Mouse (Mus musculus) gastrocnemius, adult 8-10 months (tissue): ENCODE measurements around the gene Agps. TPM values are rescaled to one million over a fixed set of nuclear protein-coding genes. Genes with fewer than 3 reads are reported as not detected.
"Not testable (repeated sequence)": the region's sequence is repeated elsewhere in the genome, so short reads cannot be mapped to it uniquely, and the experiment has no call there.

Experiments used
- DNase-seq, 2 experiments: peaks; one replicate each; pipeline ENCODE4 v3.0.0; 2022; ENCODE audit warnings: low spot score in 2 of 2
- total RNA-seq, 4 experiments: library from RNA; stranded (reverse); gene quantifications; 2 replicates each; pipeline ENCODE4 v1.2.4; 2022

The Agps gene
- total RNA-seq, 4 experiments from 2014 or later = 19.1 to 24.1 (median 20.0) TPM

- DNase-seq = no peak
Measured at GRCm38 (mm10) chr2:75929786-75930444, 97.9 kb downstream of the Agps start.

- DNase-seq = no peak
Measured at GRCm38 (mm10) chr2:75930941-75931340, 99.0 kb downstream of the Agps start.

- DNase-seq = no peak
Measured at GRCm38 (mm10) chr2:75933541-75933940, 101.6 kb downstream of the Agps start.

GRCm38 (mm10) chr2:75936685-75937084 lies 104.7 kb downstream of the Agps start:
- DNase-seq = not testable (repeated sequence)

DNA sequence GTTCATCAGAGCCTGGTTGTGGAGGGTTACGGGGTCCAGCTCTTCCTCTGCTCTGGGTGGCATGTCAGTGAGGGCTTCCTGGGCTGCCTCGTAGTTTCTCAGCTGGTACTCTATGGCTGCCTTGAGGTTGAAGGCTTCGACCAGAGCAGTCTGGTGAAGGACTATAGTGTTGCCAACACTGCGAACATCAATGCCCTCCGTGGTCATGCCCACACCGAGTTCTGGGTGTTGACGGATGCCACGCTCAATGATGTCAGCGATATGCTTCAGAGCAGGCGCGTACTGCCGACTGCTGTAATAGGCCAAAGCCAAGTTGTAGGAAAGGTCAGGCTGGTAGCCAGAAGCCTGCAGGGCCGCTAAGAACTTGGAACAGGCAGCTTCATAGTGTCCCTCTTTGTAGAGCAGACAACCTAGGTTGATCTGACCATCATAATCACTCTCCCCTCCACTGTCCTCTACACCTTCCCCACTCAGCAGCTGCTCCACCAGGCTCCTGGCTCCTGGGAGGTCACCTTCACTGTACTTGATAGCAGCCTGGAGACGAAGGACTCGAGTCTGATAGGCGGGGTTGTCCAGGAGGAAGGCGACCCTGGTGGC lies 105.6 kb downstream of the Agps start:
- DNase-seq = not testable (repeated sequence)

DNA sequence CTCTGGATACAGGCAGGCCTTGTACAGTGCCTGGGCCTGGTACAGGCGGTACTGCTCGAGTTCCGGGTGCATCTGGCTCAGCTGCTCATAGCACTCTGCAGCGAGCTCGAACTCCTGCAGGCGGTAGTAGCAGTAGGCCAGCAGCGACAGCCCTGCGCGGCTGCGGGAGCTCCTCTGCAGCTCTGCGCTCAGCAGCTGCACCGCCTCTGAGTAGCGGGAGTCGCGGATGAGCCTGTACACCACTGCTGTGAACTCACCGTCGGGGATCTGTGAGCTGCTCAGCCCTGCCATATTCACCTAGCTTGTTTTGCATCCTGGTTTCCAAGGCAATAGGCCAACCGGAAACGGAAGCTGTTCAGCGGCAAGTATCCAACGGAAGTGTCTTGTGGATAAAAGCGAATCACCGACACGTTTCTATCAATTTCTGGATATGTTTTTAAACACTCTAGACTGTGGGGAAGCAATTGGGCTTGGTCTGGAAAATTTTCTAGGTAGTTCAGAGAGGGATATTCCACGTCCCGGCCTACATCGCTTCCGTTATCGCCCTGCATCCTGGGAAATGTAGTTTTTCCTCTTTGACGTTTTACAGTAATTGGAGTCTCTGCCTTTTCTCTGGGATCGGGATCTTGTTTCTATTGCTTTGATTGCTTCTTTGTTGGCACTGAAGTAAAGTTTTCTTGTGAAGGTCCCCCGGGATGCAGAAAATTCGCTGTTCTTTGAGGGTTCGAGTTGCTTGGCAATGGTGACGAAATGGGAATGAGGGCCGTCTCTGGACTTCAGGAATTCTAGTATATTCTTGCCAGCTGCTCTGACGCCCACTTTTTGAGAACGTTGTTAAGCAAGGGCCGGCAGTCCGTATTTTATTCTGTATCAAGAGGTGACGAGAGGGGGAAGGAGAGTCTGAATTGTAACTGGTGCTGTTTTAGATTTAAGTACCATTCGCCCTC lies 106.4 kb downstream of the Agps start, which contains the start of gene Ttc30b:
Gene Ttc30b, minus strand, starts transcription at position 469 of the 947 bp plus-strand sequence.
- DNase-seq = peak; percentile 59 to 61

DNA sequence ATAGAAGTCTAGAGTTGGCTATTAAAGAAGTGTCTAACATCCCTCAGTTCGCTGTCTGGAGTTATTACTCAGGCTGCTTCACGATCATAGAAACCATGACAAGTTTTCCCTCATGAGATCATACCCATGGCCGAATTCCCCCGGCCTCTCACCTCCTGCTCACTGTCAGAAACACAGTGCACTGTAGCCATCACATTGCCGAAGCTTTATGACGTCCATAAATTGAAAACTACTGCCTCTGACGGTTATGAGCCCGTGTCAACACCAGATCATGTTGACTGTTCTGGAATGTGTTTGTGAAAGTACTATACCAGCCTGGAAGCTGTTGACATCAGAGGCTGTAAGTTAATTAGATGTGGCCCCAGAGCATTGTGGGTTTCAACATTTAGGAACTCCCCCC lies 118.7 kb downstream of the Agps start:
- no peak for DNase-seq

- no peak for DNase-seq
Measured at GRCm38 (mm10) chr2:75953320-75953719, 121.3 kb downstream of the Agps start.

- DNase-seq = no peak
Measured at GRCm38 (mm10) chr2:75955709-75956108, 123.7 kb downstream of the Agps start.

DNA sequence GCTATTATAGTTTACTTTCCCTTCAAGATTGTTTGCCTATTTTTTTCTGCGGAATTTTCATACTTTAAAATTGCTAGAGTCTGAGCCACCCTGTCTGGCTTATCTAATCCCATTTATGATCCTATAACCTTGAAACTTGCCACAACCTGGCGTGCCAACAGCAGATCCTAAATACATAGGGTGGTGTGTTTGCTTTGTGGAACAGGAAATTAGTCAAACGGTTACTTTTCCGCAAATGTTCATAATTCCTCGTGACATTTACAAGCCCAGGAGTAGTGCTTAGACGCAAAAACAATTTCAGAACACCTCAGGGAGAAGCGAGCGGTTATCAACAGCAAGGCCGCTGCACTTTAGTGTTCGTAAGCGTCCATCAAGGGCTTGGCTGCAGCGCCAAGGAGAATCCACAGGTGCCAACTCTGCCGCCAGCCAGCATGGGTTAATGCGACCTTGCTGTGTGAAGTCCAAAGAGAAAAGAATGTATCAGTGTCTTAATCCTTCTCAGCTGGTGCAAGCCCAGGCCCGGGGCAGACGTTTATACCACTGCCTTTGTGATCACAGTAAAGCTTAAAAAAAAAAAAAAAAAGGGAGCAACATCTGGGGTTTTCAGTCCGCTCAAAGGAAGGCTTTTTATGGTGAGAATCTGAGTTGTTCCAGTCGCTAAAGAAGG lies 127.3 kb downstream of the Agps start:
- no peak for DNase-seq

- DNase-seq = no peak
Measured at GRCm38 (mm10) chr2:75959850-75960365, 127.9 kb downstream of the Agps start.

DNA sequence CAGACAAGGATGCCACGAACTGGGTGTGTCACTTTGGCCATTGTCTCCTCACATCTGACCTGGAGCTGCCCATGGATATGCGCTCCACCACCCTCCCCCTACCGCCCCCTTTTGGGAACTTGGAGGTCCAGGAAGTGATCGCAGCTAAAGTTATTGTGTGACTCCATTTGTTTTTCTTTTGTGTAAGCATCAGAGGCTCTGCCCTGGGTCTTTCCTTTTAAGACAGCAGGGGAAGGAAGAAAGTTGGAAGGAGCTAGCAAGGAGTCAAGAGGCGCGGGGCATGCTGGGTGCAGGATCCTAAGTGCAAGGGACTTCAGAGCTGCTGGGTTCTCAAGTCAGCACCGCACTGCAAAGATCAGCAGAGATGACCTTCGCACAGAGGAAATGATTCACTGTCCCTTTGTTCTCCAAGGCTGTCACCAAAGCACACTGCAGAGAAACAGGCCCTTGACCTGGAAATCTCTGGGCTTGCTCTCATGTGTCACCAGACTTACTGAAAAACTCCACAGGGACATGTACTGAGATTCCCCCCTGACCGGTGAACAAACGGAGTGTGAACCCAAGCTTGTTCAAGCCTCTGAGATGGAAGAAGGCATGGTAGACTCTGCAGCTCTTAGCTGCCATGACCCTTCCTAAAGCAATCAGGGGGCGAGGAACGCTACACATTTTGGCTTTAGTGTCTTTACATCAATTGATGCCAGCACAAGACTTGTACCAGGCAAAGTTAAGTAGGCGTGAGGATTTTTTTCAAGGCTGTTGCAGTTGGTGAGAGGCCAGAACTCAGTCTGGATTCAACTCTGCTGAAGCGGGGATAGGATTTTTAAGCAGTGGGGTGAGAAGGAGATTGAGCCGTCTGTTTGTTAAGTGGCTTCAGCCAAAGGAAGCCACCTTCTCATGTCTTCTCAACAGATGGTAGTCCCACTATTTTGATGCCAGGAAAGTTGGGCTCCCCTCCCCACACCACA lies 128.7 kb downstream of the Agps start:
- DNase-seq = no peak

GRCm38 (mm10) chr2:75963211-75963840 lies 131.3 kb downstream of the Agps start:
- no peak for DNase-seq

- no peak for DNase-seq
Measured at GRCm38 (mm10) chr2:75964051-75964450, 132.1 kb downstream of the Agps start.

DNA sequence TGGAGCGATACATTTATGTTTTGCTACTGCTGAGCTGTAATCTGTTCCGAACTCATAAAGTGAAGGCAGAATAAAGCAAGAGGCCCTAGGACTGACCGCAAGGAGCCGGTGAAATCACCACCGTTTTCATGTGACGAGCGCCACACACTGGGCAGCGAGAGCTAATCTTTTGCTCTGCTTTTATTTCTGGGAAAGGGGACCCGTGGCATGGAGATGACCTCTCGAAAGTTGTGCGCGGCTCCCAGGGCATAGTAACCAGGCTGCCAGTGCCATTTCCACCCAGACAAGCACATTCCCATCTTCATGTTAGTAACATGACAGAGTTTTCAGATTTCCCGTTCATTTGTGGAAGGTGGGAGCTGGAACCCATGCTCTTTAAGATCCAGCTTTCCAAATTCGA lies 132.5 kb downstream of the Agps start:
- DNase-seq = peak in 1 of 2 experiments; percentile 15

- no peak for DNase-seq
Measured at GRCm38 (mm10) chr2:75964972-75965371, 133.0 kb downstream of the Agps start.

DNA sequence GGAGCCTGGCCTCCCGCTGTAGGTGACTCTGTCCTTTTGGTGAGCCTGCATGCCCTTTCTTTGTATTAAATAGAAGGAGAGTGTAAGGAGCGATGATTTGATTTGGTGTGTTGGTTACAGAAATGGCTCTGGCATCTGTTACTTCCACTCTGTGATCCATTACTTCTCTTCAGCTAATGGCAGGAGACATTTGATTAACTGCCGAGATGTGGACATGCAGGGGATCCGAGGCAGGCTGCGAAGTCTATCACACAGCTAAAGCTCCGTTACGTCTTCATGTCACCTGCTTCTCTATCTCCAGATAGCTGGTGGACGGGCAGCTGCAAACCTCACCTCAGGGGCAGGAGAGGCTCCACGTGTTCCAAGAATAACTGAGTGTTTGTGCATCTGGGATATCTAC lies 142.2 kb downstream of the Agps start:
- no peak for DNase-seq

- not testable (repeated sequence) for DNase-seq
Measured at GRCm38 (mm10) chr2:75976070-75976469, 144.1 kb downstream of the Agps start.

DNA sequence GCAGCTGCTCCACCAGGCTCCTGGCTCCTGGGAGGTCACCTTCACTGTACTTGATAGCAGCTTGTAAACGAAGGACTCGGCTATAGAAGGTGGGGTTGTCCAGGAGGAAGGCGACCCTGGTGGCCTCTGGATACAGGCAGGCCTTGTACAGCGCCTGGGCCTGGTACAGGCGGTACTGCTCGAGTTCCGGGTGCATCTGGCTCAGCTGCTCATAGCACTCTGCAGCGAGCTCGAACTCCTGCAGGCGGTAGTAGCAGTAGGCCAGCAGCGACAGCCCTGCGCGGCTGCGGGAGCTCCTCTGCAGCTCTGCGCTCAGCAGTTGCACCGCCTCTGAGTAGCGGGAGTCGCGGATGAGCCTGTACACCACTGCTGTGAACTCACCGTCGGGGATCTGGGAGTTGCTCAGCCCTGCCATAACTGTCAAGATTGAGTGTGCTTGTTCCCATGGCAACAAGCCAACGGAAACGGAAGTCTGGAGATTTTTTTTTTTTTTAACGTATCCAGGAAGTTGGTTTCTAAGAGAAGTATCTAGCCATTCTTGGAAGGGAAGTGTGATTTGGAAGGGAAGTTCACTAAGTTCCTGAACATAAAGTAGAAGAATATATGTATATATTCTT lies 145.9 kb downstream of the Agps start, which contains the start of gene Ttc30a2:
Gene Ttc30a2, minus strand, starts transcription at position 419 of the 617 bp plus-strand sequence.
- not testable (repeated sequence) for DNase-seq
